Mouse (Mus musculus) MEL (cell line): ENCODE data around the gene Adgrv1. TPM values are rescaled to one million over a fixed set of nuclear protein-coding genes. Genes with fewer than 3 reads are reported as not detected.

Experiments used
- DNase-seq: peaks from one replicate; pipeline ENCODE4 v3.0.0; 2011; ENCODE audit warnings: low read depth, low spot score
- H3K27ac ChIP-seq: 2 replicates; pipeline ENCODE4 v1.5.1; 2012; ENCODE audit warnings: low read depth, mild to moderate bottlenecking, control low read depth, low read length, moderate library complexity; ENCODE audit not compliant: control insufficient read depth
- H3K27me3 ChIP-seq, 2 experiments: fragments of 150-350 bp in 1 of 2; sonication (generic) in 1 of 2; 2 replicates each; pipeline ENCODE4 v1.6.1; 2012; ENCODE audit warnings: low read length in 2 of 2, mild to moderate bottlenecking in 2 of 2, improper control_type of control experiment in 1 of 2, moderate library complexity in 1 of 2; ENCODE audit not compliant: insufficient read depth in 2 of 2, control insufficient read depth in 1 of 2
- H3K36me3 ChIP-seq, 2 experiments: 2 replicates each; pipeline ENCODE4 v1.6.1; 2012 to 2014; ENCODE audit warnings: low read length in 2 of 2, improper control_type of control experiment in 1 of 2, inconsistent platforms in 1 of 2, mild to moderate bottlenecking in 1 of 2; ENCODE audit not compliant: insufficient read depth in 2 of 2, control insufficient read depth in 1 of 2
- H3K4me1 ChIP-seq, 2 experiments: fragments of 150-350 bp in 1 of 2; sonication (generic) in 1 of 2; 2 replicates each; pipeline ENCODE4 v1.6.1; 2012; ENCODE audit warnings: low read length in 2 of 2, improper control_type of control experiment in 1 of 2, mild to moderate bottlenecking in 1 of 2; ENCODE audit not compliant: insufficient read depth in 2 of 2, control insufficient read depth in 1 of 2
- H3K4me3 ChIP-seq, 2 experiments: fragments of 150-350 bp in 1 of 2; sonication (generic) in 1 of 2; 2 replicates each; pipeline ENCODE4 v1.5.1; 2012; ENCODE audit warnings: low read depth in 2 of 2, low read length in 2 of 2, mild to moderate bottlenecking in 2 of 2, moderate library complexity in 2 of 2, control low read depth in 1 of 2, improper control_type of control experiment in 1 of 2; ENCODE audit not compliant: control insufficient read depth in 1 of 2, insufficient read depth in 1 of 2
- H3K79me2 ChIP-seq: 2 replicates; pipeline ENCODE4 v1.6.1; 2012; ENCODE audit warnings: mild to moderate bottlenecking, low read length, moderate library complexity; ENCODE audit not compliant: control insufficient read depth, poor library complexity, insufficient read depth
- H3K9ac ChIP-seq: 2 replicates; pipeline ENCODE4 v1.6.1; 2012; ENCODE audit warnings: low read depth, mild to moderate bottlenecking, control low read depth, low read length, moderate library complexity; ENCODE audit not compliant: control insufficient read depth, poor library complexity, severe bottlenecking
- H3K9me3 ChIP-seq: fragments of 150-350 bp; sonication (generic); replicated peaks from 2 replicates; pipeline ENCODE4 v1.6.1; 2012; ENCODE audit warnings: mild to moderate bottlenecking, low read length, improper control_type of control experiment, moderate library complexity; ENCODE audit not compliant: insufficient read depth
- CHD2 ChIP-seq: IDR thresholded peaks from 2 replicates; pipeline ENCODE4 v1.6.1; 2011; ENCODE audit warnings: low read length, improper control_type of control experiment
- CTCF ChIP-seq, 3 experiments: IDR thresholded peaks in 2 of 3; conservative IDR thresholded peaks in 1 of 3; 2 replicates each; pipeline ENCODE4 v1.5.1; 2011 to 2012; ENCODE audit warnings: low read length in 3 of 3, low read depth in 2 of 3, mild to moderate bottlenecking in 2 of 3, improper control_type of control experiment in 1 of 3, inconsistent platforms in 1 of 3, mixed read lengths in 1 of 3, moderate library complexity in 1 of 3; ENCODE audit not compliant: control insufficient read depth in 1 of 3, insufficient read depth in 1 of 3, poor library complexity in 1 of 3, severe bottlenecking in 1 of 3
- E2F4 ChIP-seq: IDR thresholded peaks from 2 replicates; pipeline ENCODE4 v1.6.1; 2011; ENCODE audit warnings: low read depth, low read length, improper control_type of control experiment, borderline replicate concordance
- ELF1 ChIP-seq: IDR thresholded peaks from 2 replicates; pipeline ENCODE4 v1.6.1; 2014; ENCODE audit warnings: low read depth, mild to moderate bottlenecking, inconsistent platforms, low read length, improper control_type of control experiment, moderate library complexity
- EP300 ChIP-seq, 2 experiments: IDR thresholded peaks; 2 replicates each; pipeline ENCODE4 v1.6.1; 2011; ENCODE audit warnings: improper control_type of control experiment in 2 of 2, low read length in 2 of 2, low read depth in 1 of 2, mild to moderate bottlenecking in 1 of 2
- ETS1 ChIP-seq: IDR thresholded peaks from 2 replicates; pipeline ENCODE4 v1.6.1; 2012; ENCODE audit warnings: low read depth, mild to moderate bottlenecking, inconsistent platforms, low read length, improper control_type of control experiment, moderate library complexity
- GABPA ChIP-seq: IDR thresholded peaks from 2 replicates; pipeline ENCODE4 v1.6.1; 2012; ENCODE audit warnings: low read depth, mild to moderate bottlenecking, inconsistent platforms, low read length, improper control_type of control experiment, moderate library complexity
- GATA1 ChIP-seq: IDR thresholded peaks from 2 replicates; pipeline ENCODE4 v1.6.1; 2011; ENCODE audit warnings: low read depth, low read length, improper control_type of control experiment
- KAT2A ChIP-seq: conservative IDR thresholded peaks from 2 replicates; pipeline ENCODE4 v1.6.1; 2012; ENCODE audit warnings: low read depth, low read length, improper control_type of control experiment, inconsistent platforms
- MAFK ChIP-seq: IDR thresholded peaks from 2 replicates; pipeline ENCODE4 v1.6.1; 2011; ENCODE audit warnings: low read depth, mild to moderate bottlenecking, low read length, improper control_type of control experiment, borderline replicate concordance
- MAX ChIP-seq: IDR thresholded peaks from 2 replicates; pipeline ENCODE4 v1.6.1; 2011; ENCODE audit warnings: low read length, improper control_type of control experiment
- MAZ ChIP-seq: IDR thresholded peaks from 2 replicates; pipeline ENCODE4 v1.6.1; 2012; ENCODE audit warnings: low read depth, mild to moderate bottlenecking, inconsistent platforms, low read length, improper control_type of control experiment
- MXI1 ChIP-seq: IDR thresholded peaks from 2 replicates; pipeline ENCODE4 v1.6.1; 2011; ENCODE audit warnings: mild to moderate bottlenecking, low read depth, low read length, improper control_type of control experiment
- RAD21 ChIP-seq: IDR thresholded peaks from 2 replicates; pipeline ENCODE4 v1.6.1; 2011; ENCODE audit warnings: mild to moderate bottlenecking, low read depth, low read length, improper control_type of control experiment
- SIN3A ChIP-seq: IDR thresholded peaks from 2 replicates; pipeline ENCODE4 v1.6.1; 2012; ENCODE audit warnings: low read length, improper control_type of control experiment, inconsistent platforms
- TAL1 ChIP-seq: IDR thresholded peaks from 2 replicates; pipeline ENCODE4 v1.6.1; 2012; ENCODE audit warnings: mild to moderate bottlenecking, inconsistent platforms, low read length, moderate library complexity, mixed read lengths
- UBTF ChIP-seq: IDR thresholded peaks from 2 replicates; pipeline ENCODE4 v1.6.1; 2012; ENCODE audit warnings: low read depth, mild to moderate bottlenecking, inconsistent platforms, low read length, improper control_type of control experiment, moderate library complexity, borderline replicate concordance; ENCODE audit not compliant: insufficient read depth
- USF1 ChIP-seq: IDR thresholded peaks from 2 replicates; pipeline ENCODE4 v1.6.1; 2014; ENCODE audit warnings: low read depth, mild to moderate bottlenecking, inconsistent platforms, low read length, improper control_type of control experiment, moderate library complexity
- USF2 ChIP-seq, 2 experiments: IDR thresholded peaks; 2 replicates each; pipeline ENCODE4 v1.6.1; 2011 to 2012; ENCODE audit warnings: improper control_type of control experiment in 2 of 2, low read length in 2 of 2, borderline replicate concordance in 1 of 2, inconsistent platforms in 1 of 2, low read depth in 1 of 2, mild to moderate bottlenecking in 1 of 2; ENCODE audit not compliant: insufficient read depth in 1 of 2
- ZC3H11A ChIP-seq: IDR thresholded peaks from 2 replicates; pipeline ENCODE4 v1.6.1; 2012; ENCODE audit warnings: low read depth, mild to moderate bottlenecking, inconsistent platforms, low read length, improper control_type of control experiment
- ZMIZ1 ChIP-seq: IDR thresholded peaks from 2 replicates; pipeline ENCODE4 v1.6.1; 2012; ENCODE audit warnings: low read depth, mild to moderate bottlenecking, inconsistent platforms, low read length, improper control_type of control experiment, moderate library complexity
- polyA plus RNA-seq, 2 experiments: library from polyadenylated mRNA; stranded (reverse) in 1 of 2; unstranded in 1 of 2; fragments of >175 nt in 1 of 2; fragments of >200 nt in 1 of 2; gene quantifications; 2 replicates each; pipeline versions ENCODE4 v1.2.1 to v1.2.4; 2012; ENCODE audit warnings: low replicate concordance in 2 of 2, low read depth in 1 of 2; ENCODE audit not compliant: insufficient read length in 2 of 2, insufficient read depth in 1 of 2, missing spikeins in 1 of 2
- total RNA-seq: library from RNA; depleted of rRNA; stranded (reverse); fragments of 300-350 nt; gene quantifications from 2 replicates; pipeline ENCODE4 v1.2.3, GENCODE M21; 2012

The Adgrv1 gene
- total and polyA plus RNA-seq, 3 experiments, result 5.6 to 5.8 TPM; not detected in 1

- H3K4me1 ChIP-seq, result no peaks in the 10 kb centered on the region
- TF ChIP-seq RAD21 (no peak), EP300 (IDR thresholded peaks at IDR 0.05; ENCODE audit: low read depth in 1 of 2, low read length in 2 of 2) (no peak), USF2 (IDR thresholded peaks at IDR 0.05; ENCODE audit: borderline replicate concordance in 1 of 2, insufficient read depth in 1 of 2, low read depth in 1 of 2, low read length in 2 of 2) (no peak), GATA1 (no peak), SIN3A (no peak), CHD2 (no peak), MAZ (no peak), GABPA (no peak)
Measured at GRCm38 (mm10) chr13:81335241-81335640, 297.7 kb downstream of the Adgrv1 start.

GRCm38 (mm10) chr13:81332018-81332417, 300.9 kb downstream of the Adgrv1 start:
- Histone ChIP-seq H3K4me3 (no peak overlapping the region), H3K27me3 (no peaks in the 10 kb centered on the region), H3K4me1 (no peaks in the 10 kb centered on the region), H3K9me3 (no peaks in the 10 kb centered on the region), H3K36me3 (no peaks in the 10 kb centered on the region), H3K27ac (no peak overlapping the region), H3K79me2 (no peaks in the 10 kb centered on the region), H3K9ac (no peak overlapping the region)
- DNase-seq, result no peak
- no peak for TF ChIP-seq TAL1
- TF ChIP-seq ZMIZ1, result no peak
- TF ChIP-seq UBTF, result no peak
- TF ChIP-seq MAFK, result no peak
- no peak for TF ChIP-seq CTCF (IDR thresholded peaks at IDR 0.05 in 2 of 3, conservative IDR thresholded peaks at IDR 0.05 in 1 of 3; ENCODE audit: control insufficient read depth in 1 of 3, insufficient read depth in 1 of 3, low read depth in 2 of 3, low read length in 3 of 3, poor library complexity in 1 of 3, severe bottlenecking in 1 of 3)
- TF ChIP-seq KAT2A, result no peak
- TF ChIP-seq E2F4, result no peak
- TF ChIP-seq MXI1, result no peak
- no peak for TF ChIP-seq USF1
- no peak for TF ChIP-seq CHD2
- no peak for TF ChIP-seq GATA1
- no peak for TF ChIP-seq RAD21
- TF ChIP-seq ETS1, result no peak
- no peak for TF ChIP-seq GABPA
- no peak for TF ChIP-seq MAX
- no peak for TF ChIP-seq ZC3H11A
- no peak for TF ChIP-seq ELF1

More at GRCm38 (mm10) chr13:81335241-81335640, 297.7 kb downstream of the Adgrv1 start:
- Histone ChIP-seq H3K36me3 (no peaks in the 10 kb centered on the region), H3K27ac (no peak overlapping the region), H3K79me2 (no peaks in the 10 kb centered on the region), H3K4me3 (no peak overlapping the region), H3K9me3 (no peaks in the 10 kb centered on the region), H3K27me3 (no peaks in the 10 kb centered on the region), H3K9ac (no peak overlapping the region)
- DNase-seq, result no peak
